Mouse (Mus musculus) hindbrain, embryonic 13.5 days (tissue): ENCODE data around the gene Zfhx3. TPM values are rescaled to one million over a fixed set of nuclear protein-coding genes. Genes with fewer than 3 reads are reported as not detected.

Source experiments
- ATAC-seq: fragments of 200-750 bp; cut with Nextera tagmentation; 2 replicates; pipeline ENCODE4 v1.8.0; 2017; ENCODE audit warnings: moderate TSS enrichment; ENCODE audit not compliant: low FRiP score
- H3K27ac ChIP-seq: fragments of 300-500 bp; sonication (generic); 2 replicates; pipeline ENCODE4 v1.5.1; 2015; ENCODE audit warnings: inconsistent platforms, mild to moderate bottlenecking, moderate library complexity
- H3K27me3 ChIP-seq: fragments of 300-500 bp; sonication (generic); 2 replicates; pipeline ENCODE4 v1.6.1; 2015; ENCODE audit warnings: mild to moderate bottlenecking, inconsistent platforms
- H3K36me3 ChIP-seq: fragments of 300-500 bp; sonication (generic); 2 replicates; pipeline ENCODE4 v1.6.1; 2015; ENCODE audit warnings: mild to moderate bottlenecking, inconsistent platforms
- H3K4me1 ChIP-seq: fragments of 300-500 bp; sonication (generic); replicated peaks from 2 replicates; pipeline ENCODE4 v1.6.1; 2015; ENCODE audit warnings: inconsistent platforms
- H3K4me2 ChIP-seq: fragments of 300-500 bp; sonication (generic); 2 replicates; pipeline ENCODE4 v1.6.1; 2015; ENCODE audit warnings: inconsistent platforms, mild to moderate bottlenecking, moderate library complexity
- H3K4me3 ChIP-seq: fragments of 300-500 bp; sonication (generic); 2 replicates; pipeline ENCODE4 v1.5.1; 2015; ENCODE audit warnings: mild to moderate bottlenecking, inconsistent platforms
- H3K9ac ChIP-seq: fragments of 300-500 bp; sonication (generic); 2 replicates; pipeline ENCODE4 v1.6.1; 2015; ENCODE audit warnings: mild to moderate bottlenecking, inconsistent platforms
- H3K9me3 ChIP-seq: fragments of 300-500 bp; sonication (generic); 2 replicates; pipeline ENCODE4 v1.6.1; 2016; ENCODE audit warnings: inconsistent platforms
- WGBS: fragments of 180-500 bp; shearing (Covaris S2); methylation state at CpG from one replicate; pipeline ENCODE4 v1.1.7; 2015; 5-methylcytosine and 5-hydroxymethylcytosine counted together
- polyA plus RNA-seq: library from polyadenylated mRNA; unstranded; fragments of >200 nt; fragmentation: Nextera tagmentation; extraction: Ambion mirVana; gene quantifications from 2 replicates; pipeline ENCODE4 v1.2.1, GENCODE M21; 2015

The Zfhx3 gene
- polyA plus RNA-seq, 1 experiment from 2014 or later: 36.9 TPM

DNA sequence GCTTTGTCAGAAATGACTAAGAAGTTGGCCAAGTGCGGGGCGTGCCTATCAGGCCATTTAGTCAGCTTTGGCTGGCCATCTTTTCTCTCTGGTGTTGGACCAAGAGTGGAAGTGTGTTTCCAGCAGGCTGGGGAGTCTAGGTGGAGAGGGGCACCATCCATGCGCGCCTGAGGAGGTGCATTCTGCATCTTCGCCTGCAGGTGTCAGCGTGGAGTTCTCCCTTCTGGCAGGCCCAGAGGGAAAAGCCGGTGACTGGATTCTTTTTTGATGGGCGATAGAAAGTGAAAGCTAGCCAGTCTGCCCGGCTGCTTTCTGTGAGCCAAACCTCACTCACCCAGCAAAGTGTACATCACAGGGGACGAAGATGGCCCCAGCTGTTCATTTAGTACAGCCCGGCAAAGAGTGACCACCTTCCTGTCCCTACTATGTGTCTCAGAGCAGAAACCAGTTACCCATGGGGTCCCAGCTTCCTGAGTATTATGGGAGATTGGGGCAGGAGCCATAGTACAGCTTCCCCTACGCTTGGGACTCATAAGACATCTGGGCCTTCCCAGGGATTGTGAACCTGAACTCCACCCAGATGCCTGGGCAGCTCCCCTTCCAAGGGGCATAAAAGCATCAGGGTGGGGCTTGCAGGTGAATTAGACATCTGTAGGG is 944.3 kb downstream of the Zfhx3 start:
- H3K4me2 ChIP-seq: peak overlapping the region; percentile 37
- 15% methylated on average over 12 of the region's 12 CpGs for WGBS
- peaks cover 77% of the 10 kb centered on the region for H3K4me1 ChIP-seq
- no peak for ATAC-seq
- H3K36me3 ChIP-seq: no peaks in the 10 kb centered on the region
- 0 out of 2 replicates have a peak, but pooled peaks cover 2% of the 10 kb centered on the region for H3K27me3 ChIP-seq
- H3K9me3 ChIP-seq: no peaks in the 10 kb centered on the region
- no peak overlapping the region for H3K9ac ChIP-seq
- no peak overlapping the region for H3K4me3 ChIP-seq
- peak overlapping the region; percentile 73 for H3K27ac ChIP-seq

- H3K4me3 ChIP-seq: no peak overlapping the region
- ATAC-seq: peak; percentile 6; the same call in 1 of the 2 replicates
- H3K36me3 ChIP-seq: no peaks in the 10 kb centered on the region
- 64% methylated on average over 14 of the region's 14 CpGs for WGBS
- H3K27me3 ChIP-seq: 0 out of 2 replicates have a peak, but pooled peaks cover 2% of the 10 kb centered on the region
- H3K9me3 ChIP-seq: no peaks in the 10 kb centered on the region
- H3K4me2 ChIP-seq: peak overlapping the region; percentile 37; the same call in 1 of the 2 replicates
- H3K9ac ChIP-seq: no peak overlapping the region
- H3K27ac ChIP-seq: peak overlapping the region; percentile 73
- peaks cover 73% of the 10 kb centered on the region for H3K4me1 ChIP-seq
Measured at GRCm38 (mm10) chr8:108887256-108887615, 944.8 kb downstream of the Zfhx3 start.

GRCm38 (mm10) chr8:108887890-108888289 is 945.4 kb downstream of the Zfhx3 start:
- Histone ChIP-seq H3K4me2 (no peak overlapping the region), H3K36me3 (no peaks in the 10 kb centered on the region), H3K4me1 (peaks cover 67% of the 10 kb centered on the region), H3K9me3 (no peaks in the 10 kb centered on the region), H3K27me3 (0 out of 2 replicates have a peak, but pooled peaks cover 2% of the 10 kb centered on the region), H3K4me3 (no peak overlapping the region), H3K9ac (no peak overlapping the region), H3K27ac (peak overlapping the region; percentile 81)
- 90% methylated on average over 8 of the region's 8 CpGs for WGBS
- no peak for ATAC-seq

GRCm38 (mm10) chr8:108888924-108889323 is 946.5 kb downstream of the Zfhx3 start:
- 48% methylated on average over 4 of the region's 4 CpGs for WGBS
- Histone ChIP-seq H3K4me1 (peaks cover 67% of the 10 kb centered on the region), H3K9ac (no peak overlapping the region), H3K9me3 (no peaks in the 10 kb centered on the region), H3K4me3 (no peak overlapping the region), H3K36me3 (no peaks in the 10 kb centered on the region; the same call in 1 of the 2 replicates), H3K27me3 (0 out of 2 replicates have a peak, but pooled peaks cover 2% of the 10 kb centered on the region), H3K27ac (peak overlapping the region; percentile 81), H3K4me2 (no peak overlapping the region)
- ATAC-seq: no peak

- H3K36me3 ChIP-seq: no peaks in the 10 kb centered on the region; the same call in 1 of the 2 replicates
- H3K4me3 ChIP-seq: no peak overlapping the region
- no peak for ATAC-seq
- peak overlapping the region; percentile 81 for H3K27ac ChIP-seq
- 0 out of 2 replicates have a peak, but pooled peaks cover 2% of the 10 kb centered on the region for H3K27me3 ChIP-seq
- H3K4me2 ChIP-seq: no peak overlapping the region
- H3K9me3 ChIP-seq: no peaks in the 10 kb centered on the region
- peaks cover 69% of the 10 kb centered on the region for H3K4me1 ChIP-seq
- H3K9ac ChIP-seq: no peak overlapping the region; the same call in 1 of the 2 replicates
- 51% methylated on average over 5 of the region's 5 CpGs for WGBS
Measured at GRCm38 (mm10) chr8:108889406-108889805, 947.0 kb downstream of the Zfhx3 start.

DNA sequence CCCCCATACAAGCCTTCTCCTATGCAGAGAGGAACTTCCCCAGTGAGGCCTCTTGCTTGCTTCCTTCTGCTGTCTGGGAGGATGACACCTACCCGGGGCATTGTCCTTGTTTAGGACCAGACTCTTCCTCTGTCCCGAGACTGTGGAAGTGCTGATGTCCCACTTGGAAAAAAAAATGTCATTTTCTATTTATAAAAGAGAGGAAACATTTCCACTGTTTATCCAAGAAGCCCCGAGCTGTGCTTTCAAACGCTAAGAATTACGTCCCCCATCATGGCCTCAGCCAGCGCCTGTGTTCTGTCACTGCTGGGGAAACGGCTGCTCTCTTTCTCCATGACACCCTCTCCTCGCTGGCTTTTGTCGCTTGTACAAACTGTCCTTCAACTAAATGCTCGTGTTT is 951.8 kb downstream of the Zfhx3 start:
- Histone ChIP-seq H3K27me3 (0 out of 2 replicates have a peak, but pooled peaks cover 6% of the 10 kb centered on the region), H3K36me3 (no peaks in the 10 kb centered on the region; the same call in 1 of the 2 replicates), H3K4me2 (no peak overlapping the region), H3K4me3 (no peak overlapping the region), H3K27ac (no peak overlapping the region), H3K9ac (no peak overlapping the region), H3K4me1 (peaks cover 65% of the 10 kb centered on the region), H3K9me3 (no peaks in the 10 kb centered on the region)
- WGBS: 62% methylated on average over 10 of the region's 10 CpGs
- ATAC-seq: no peak

- H3K9me3 ChIP-seq: no peaks in the 10 kb centered on the region
- 28% methylated on average over 18 of the region's 18 CpGs for whole genome bisulfite sequencing
- H3K4me1 ChIP-seq: peaks cover 71% of the 10 kb centered on the region
- H3K36me3 ChIP-seq: no peaks in the 10 kb centered on the region; the same call in 1 of the 2 replicates
- peak overlapping the region; percentile 73 for H3K27ac ChIP-seq
- peak; percentile 59 for ATAC-seq
- H3K9ac ChIP-seq: peak overlapping the region; percentile 49
- H3K4me2 ChIP-seq: peak overlapping the region; percentile 27; the same call in 1 of the 2 replicates
- H3K4me3 ChIP-seq: no peak overlapping the region
- H3K27me3 ChIP-seq: 0 out of 2 replicates have a peak, but pooled peaks cover 13% of the 10 kb centered on the region
Measured at GRCm38 (mm10) chr8:108896468-108897346, 954.3 kb downstream of the Zfhx3 start.

DNA sequence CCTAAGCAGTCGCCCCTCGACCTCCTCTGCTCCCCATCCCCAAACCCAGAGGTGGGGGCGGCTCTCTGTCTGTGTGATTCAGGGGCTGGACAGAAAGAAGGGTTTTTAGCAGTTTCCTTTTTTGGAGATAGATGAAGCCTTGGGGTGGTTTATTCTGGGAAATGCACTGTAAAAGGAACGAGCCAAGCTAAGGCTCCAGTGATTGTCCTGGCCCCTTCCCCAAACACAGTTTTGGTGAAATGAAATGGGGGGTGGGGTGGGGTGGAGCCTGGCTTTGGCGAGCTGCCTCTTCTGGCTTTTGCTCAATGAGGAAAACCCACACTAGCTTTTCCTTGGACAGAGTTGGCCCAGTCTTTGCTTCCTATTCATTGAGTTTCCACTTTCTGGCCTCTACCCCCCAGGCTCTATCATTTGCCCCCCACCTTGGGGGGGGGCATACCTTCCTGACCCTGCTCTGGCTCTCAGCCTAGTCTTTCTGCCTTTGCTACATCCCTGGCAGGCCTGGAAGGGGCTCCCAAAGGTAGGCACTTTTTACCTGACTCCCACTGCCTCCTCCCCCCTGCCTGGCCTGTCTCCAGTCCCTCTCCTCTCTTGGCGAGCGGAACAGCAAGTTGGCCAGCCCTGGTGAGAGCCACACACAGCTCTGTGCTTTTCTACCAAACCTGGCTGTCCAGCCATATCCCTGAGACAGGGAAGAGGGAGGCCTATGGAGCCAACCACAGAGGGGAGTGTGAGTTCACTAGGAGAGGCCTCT is 955.1 kb downstream of the Zfhx3 start:
- Histone ChIP-seq H3K27me3 (0 out of 2 replicates have a peak, but pooled peaks cover 18% of the 10 kb centered on the region), H3K4me3 (no peak overlapping the region), H3K27ac (peak overlapping the region; percentile 73), H3K4me2 (no peak overlapping the region), H3K9me3 (no peaks in the 10 kb centered on the region), H3K9ac (no peak overlapping the region), H3K4me1 (peaks cover 78% of the 10 kb centered on the region), H3K36me3 (no peaks in the 10 kb centered on the region; the same call in 1 of the 2 replicates)
- no peak for ATAC-seq
- WGBS: 61% methylated on average over 7 of the region's 7 CpGs

- no peak overlapping the region for H3K9ac ChIP-seq
- H3K4me3 ChIP-seq: no peak overlapping the region
- ATAC-seq: no peak
- no peak overlapping the region for H3K4me2 ChIP-seq
- WGBS: 62% methylated on average over 14 of the region's 14 CpGs
- H3K9me3 ChIP-seq: no peaks in the 10 kb centered on the region
- H3K4me1 ChIP-seq: peaks cover 94% of the 10 kb centered on the region
- no peaks in the 10 kb centered on the region for H3K36me3 ChIP-seq
- 0 out of 2 replicates have a peak, but pooled peaks cover 26% of the 10 kb centered on the region for H3K27me3 ChIP-seq
- peak overlapping the region; percentile 82 for H3K27ac ChIP-seq
Measured at GRCm38 (mm10) chr8:108899251-108899771, 956.9 kb downstream of the Zfhx3 start.

DNA sequence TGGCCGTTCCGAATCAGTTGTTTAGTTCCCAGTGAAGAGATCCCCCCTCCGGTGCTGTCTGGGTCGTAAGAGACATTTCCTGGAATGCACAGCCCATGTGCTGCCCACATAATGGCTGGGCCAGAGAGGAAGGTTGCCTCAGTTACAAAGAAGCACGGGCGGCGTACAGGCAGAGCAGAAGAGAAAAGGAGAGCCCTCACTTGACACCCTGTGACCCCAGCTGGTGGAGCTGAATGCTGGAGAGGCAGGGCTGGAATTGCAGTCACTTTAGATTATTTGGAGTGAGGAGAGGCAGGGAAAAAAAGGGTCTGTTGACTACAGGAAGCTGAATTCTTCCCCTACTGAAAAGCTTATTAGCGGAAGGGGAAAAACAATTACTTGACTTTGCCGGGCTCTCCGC is 958.1 kb downstream of the Zfhx3 start:
- H3K9me3 ChIP-seq: no peaks in the 10 kb centered on the region
- no peak overlapping the region for H3K4me3 ChIP-seq
- ATAC-seq: no peak
- H3K4me1 ChIP-seq: peaks cover 94% of the 10 kb centered on the region
- H3K9ac ChIP-seq: peak overlapping the region; percentile 49; the same call in 1 of the 2 replicates
- H3K27me3 ChIP-seq: 0 out of 2 replicates have a peak, but pooled peaks cover 26% of the 10 kb centered on the region
- WGBS: 18% methylated on average over 10 of the region's 10 CpGs
- H3K36me3 ChIP-seq: no peaks in the 10 kb centered on the region
- no peak overlapping the region for H3K4me2 ChIP-seq
- H3K27ac ChIP-seq: peak overlapping the region; percentile 82

GRCm38 (mm10) chr8:108901208-108901607 is 958.8 kb downstream of the Zfhx3 start:
- WGBS: 49% methylated on average over 14 of the region's 14 CpGs
- H3K4me3 ChIP-seq: no peak overlapping the region
- H3K9me3 ChIP-seq: no peaks in the 10 kb centered on the region
- H3K27ac ChIP-seq: peak overlapping the region; percentile 82
- no peaks in the 10 kb centered on the region for H3K36me3 ChIP-seq
- H3K27me3 ChIP-seq: 0 out of 2 replicates have a peak, but pooled peaks cover 26% of the 10 kb centered on the region
- no peak overlapping the region for H3K4me2 ChIP-seq
- no peak for ATAC-seq
- H3K9ac ChIP-seq: peak overlapping the region; percentile 49
- peaks cover 94% of the 10 kb centered on the region for H3K4me1 ChIP-seq
